Mouse (Mus musculus) testis, adult 2 months (tissue): Measurements from ENCODE around the gene Gm28845.

ENCODE experiments used
- CTCF ChIP-seq: fragments of 200-500 bp; IDR thresholded peaks from 2 replicates; pipeline ENCODE4 v1.5.1; 2012; ENCODE audit warnings: low read depth, mild to moderate bottlenecking, inconsistent platforms, low read length, moderate library complexity; ENCODE audit not compliant: control insufficient read depth, insufficient read depth, insufficient replicate concordance
- POLR2A ChIP-seq: fragments of 200-500 bp; IDR thresholded peaks from 2 replicates; pipeline ENCODE4 v1.6.1; 2012; ENCODE audit warnings: low read depth, mild to moderate bottlenecking, inconsistent platforms, low read length, moderate library complexity; ENCODE audit not compliant: control insufficient read depth

GRCm38 (mm10) chr1:65112031-65112806, 7.1 kb downstream of the Gm28845 start:
- no peak for TF ChIP-seq POLR2A
- TF ChIP-seq CTCF: peak; percentile 75
